Mouse (Mus musculus) gastrocnemius, postnatal 14 days (tissue): ENCODE results near the gene Tas1r3. TPM values are rescaled to one million over a fixed set of nuclear protein-coding genes. Genes with fewer than 3 reads are reported as not detected.

Experiments used
- DNase-seq: peaks from one replicate; pipeline ENCODE4 v3.0.0; 2021; ENCODE audit warnings: mixed read lengths
- intact Hi-C: fragments of 180-260 bp; cut with DNase I; formaldehyde crosslinking; loops from one replicate; pipeline ENCODE4 v1.15.1; 2025; ENCODE audit warnings: low total_unique reads
- microRNA-seq, 2 experiments: library from miRNA; unstranded; fragments of <30 nt; microRNA quantifications; one replicate each; pipeline ENCODE4 v1.2.0; 2021
- total RNA-seq, 2 experiments: library from RNA; stranded (reverse); gene quantifications; 2 replicates each; pipeline ENCODE4 v1.2.3; 2021

The Tas1r3 gene
- total RNA-seq, 2 experiments from 2014 or later: 0.10 to 0.13 TPM

DNA sequence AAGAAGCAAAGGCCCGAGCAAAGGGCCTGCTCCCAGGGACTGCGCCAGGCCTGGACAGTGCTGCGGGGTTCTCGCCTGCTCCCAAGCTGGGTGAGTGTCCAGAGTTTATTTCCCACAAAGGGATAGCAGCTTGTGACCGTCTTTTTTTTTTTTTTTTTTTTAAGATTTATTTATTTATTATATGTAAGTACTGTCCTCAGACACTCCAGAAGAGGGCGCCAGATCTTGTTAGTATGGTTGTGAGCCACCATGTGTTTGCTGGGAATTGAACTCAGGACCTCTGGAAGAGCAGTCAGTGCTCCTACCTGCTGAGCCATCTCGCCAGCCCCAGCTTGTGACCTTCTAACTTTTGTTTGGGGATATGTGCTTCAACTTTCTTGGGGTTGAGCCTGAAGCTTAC, 42.1 kb downstream of the Tas1r3 start:
- intact Hi-C loops: no loop called here
- peak; percentile 17 for DNase-seq

DNA sequence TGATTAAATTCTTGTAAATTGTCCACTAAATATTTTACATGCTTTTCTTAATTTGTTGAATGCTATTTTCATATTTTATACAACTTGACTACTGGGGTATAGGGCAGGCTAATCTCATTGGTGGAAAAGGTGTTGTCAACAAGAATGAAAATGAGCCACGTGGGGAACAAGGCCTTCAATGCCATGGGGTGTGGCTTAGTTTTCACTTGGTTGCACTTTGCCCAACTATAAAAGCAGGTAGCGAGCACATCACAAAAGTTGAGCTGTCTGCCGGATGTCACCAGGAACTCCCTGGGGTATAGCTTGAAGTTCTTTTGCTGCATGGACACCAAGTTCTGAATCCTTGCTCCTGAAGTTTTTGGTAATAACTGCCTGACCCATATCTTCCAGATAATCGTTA, 45.6 kb downstream of the Tas1r3 start:
- intact Hi-C loops: no loop called here
- DNase-seq: no peak

DNA sequence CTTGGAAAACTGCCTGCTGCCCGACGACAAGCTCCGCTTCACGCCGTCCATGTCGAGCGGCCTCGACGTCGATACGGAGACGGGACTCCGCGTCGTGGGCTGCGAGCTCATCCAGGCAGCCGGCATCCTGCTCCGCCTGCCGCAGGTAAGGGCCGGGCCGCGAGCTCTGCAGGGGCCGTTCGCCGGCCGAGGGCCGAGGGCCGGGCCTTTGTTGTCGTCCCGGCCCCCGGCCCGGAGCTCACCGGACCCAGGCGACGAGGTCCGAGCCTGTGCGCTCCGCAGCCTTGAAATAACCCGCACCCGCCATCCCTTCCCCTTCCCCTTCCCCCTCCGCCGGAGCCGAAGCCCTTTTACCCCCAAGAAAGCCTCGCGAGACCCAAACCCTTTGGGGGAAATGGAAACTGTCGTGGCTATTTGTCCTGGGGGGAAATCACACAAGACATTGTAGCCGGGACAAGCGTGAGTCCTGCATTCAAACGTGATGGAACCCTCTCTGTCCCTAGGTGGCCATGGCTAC, 50.4 kb downstream of the Tas1r3 start:
- intact Hi-C loops: no loop called here
- DNase-seq: peak; percentile 33

DNA sequence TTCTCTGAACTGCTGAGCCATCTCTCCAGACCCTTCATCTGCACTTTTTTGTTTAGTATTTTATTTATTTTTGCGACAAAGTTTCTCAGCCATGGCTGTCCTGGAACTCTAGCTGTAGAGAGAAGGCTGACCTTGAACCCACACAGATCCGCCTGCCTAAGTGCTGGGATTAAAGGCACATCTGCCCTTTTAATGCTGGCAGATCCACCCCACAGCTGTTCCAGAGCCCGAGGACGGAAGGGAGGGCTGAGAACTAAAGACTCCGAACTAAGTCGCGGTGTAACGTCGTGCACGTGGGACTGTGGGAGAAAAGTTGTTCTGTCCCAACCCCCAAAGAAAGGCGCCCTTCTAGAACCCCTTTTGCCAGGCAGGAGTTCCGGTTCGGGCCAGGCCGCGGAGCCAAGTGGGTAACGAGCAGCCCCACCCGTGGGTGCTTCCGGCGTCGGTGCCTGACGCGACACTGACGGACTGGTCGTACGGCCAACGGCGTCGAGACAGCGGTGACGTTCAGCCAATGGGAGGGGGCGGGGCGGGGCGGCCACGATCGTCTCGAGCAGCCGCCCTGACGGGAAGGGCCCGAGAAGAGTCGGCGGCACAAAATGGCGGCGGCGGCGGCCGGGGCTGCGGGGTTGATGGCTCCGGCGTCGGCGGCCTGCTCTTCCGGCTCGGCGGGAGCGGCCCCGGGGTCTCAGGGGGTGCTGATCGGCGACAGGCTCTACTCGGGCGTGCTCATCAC, 51.1 kb downstream of the Tas1r3 start, which contains the start of gene Ccnl2:
Gene Ccnl2, plus strand, starts transcription at position 561 of the 736 bp plus-strand sequence.
- DNase-seq: peak; percentile 95
- intact Hi-C loops: no loop called here

Small RNAs within 50 kb of the gene (microRNA-seq; reads per million reads assigned to microRNA genes)
- gene Gm22991: 0 reads per million in 2 experiments

Other genes with a start within 250 kb of the Tas1r3 start
- 10 to 100 TPM; 25.9 TPM for gene Cdk11b, start 238.5 kb downstream of the Tas1r3 start, total RNA-seq
- not detected for gene Gm10563, start 218.0 kb downstream of the Tas1r3 start, total RNA-seq
- gene Mmp23, start 210.0 kb downstream of the Tas1r3 start, total RNA-seq: 10 to 100 TPM in 1 of 2 experiments, 1 to 10 TPM in 1; 8.0 to 11.4 TPM
- 10 to 100 TPM; 11.3 to 13.3 TPM for gene Mib2, start 194.2 kb downstream of the Tas1r3 start, total RNA-seq
- 1 to 10 TPM; 2.8 to 3.9 TPM for gene Fndc10, start 169.0 kb downstream of the Tas1r3 start, total RNA-seq
- 10 to 100 TPM; 42.6 TPM for gene Ssu72, start 158.6 kb downstream of the Tas1r3 start, total RNA-seq
- gene Tmem240, start 128.6 kb downstream of the Tas1r3 start, total RNA-seq: under 1 TPM; 0.57 to 0.66 TPM
- gene Atad3a, start 102.3 kb downstream of the Tas1r3 start, total RNA-seq: 10 to 100 TPM; 23.9 to 26.1 TPM
- gene Vwa1, start 88.7 kb downstream of the Tas1r3 start, total RNA-seq: 10 to 100 TPM in 1 of 2 experiments, 1 to 10 TPM in 1; 9.0 to 13.8 TPM
- 1 to 10 TPM; 1.3 to 1.4 TPM for gene Tmem88b, start 77.5 kb downstream of the Tas1r3 start, total RNA-seq
- not detected for gene Ankrd65, start 72.9 kb downstream of the Tas1r3 start, total RNA-seq
- gene Mrpl20, start 60.5 kb downstream of the Tas1r3 start, total RNA-seq: 10 to 100 TPM; 45.4 to 48.3 TPM
- gene Ccnl2, start 50.9 kb downstream of the Tas1r3 start, total RNA-seq: 10 to 100 TPM; 20.6 to 29.0 TPM
- gene Aurkaip1, start 32.1 kb downstream of the Tas1r3 start, total RNA-seq: 10 to 100 TPM; 78.8 to 80.8 TPM
- 10 to 100 TPM; 75.4 to 79.4 TPM for gene Mxra8, start 23.7 kb downstream of the Tas1r3 start, total RNA-seq
- 10 to 100 TPM; 88.6 to 89.4 TPM for gene Dvl1, start 16.0 kb downstream of the Tas1r3 start, total RNA-seq
- gene Cptp, start 6.1 kb upstream of the Tas1r3 start, total RNA-seq: 10 to 100 TPM; 16.5 to 17.0 TPM
- 10 to 100 TPM; 15.4 to 15.9 TPM for gene Ints11, start 6.2 kb upstream of the Tas1r3 start, total RNA-seq
- gene Pusl1, start 28.4 kb upstream of the Tas1r3 start, total RNA-seq: 10 to 100 TPM in 1 of 2 experiments, 1 to 10 TPM in 1; 9.2 to 13.1 TPM
- gene Acap3, start 28.5 kb upstream of the Tas1r3 start, total RNA-seq: 10 to 100 TPM; 10.1 to 10.3 TPM
- 10 to 100 TPM; 46.3 to 51.7 TPM for gene Ube2j2, start 80.5 kb upstream of the Tas1r3 start, total RNA-seq
- 10 to 100 TPM; 13.3 to 19.9 TPM for gene C1qtnf12, start 99.0 kb upstream of the Tas1r3 start, total RNA-seq
- 1 to 10 TPM; 2.6 TPM for gene B3galt6, start 129.3 kb upstream of the Tas1r3 start, total RNA-seq
- gene Sdf4, start 129.5 kb upstream of the Tas1r3 start, total RNA-seq: 10 to 100 TPM; 77.4 to 78.0 TPM
- gene Tnfrsf4, start 150.5 kb upstream of the Tas1r3 start, total RNA-seq: under 1 TPM; 0.64 to 0.82 TPM
- gene Tnfrsf18, start 162.8 kb upstream of the Tas1r3 start, total RNA-seq: not detected
- not detected for gene Ttll10, start 196.1 kb upstream of the Tas1r3 start, total RNA-seq
- gene 9430015G10Rik, start 246.6 kb upstream of the Tas1r3 start, total RNA-seq: 1 to 10 TPM; 3.2 to 4.1 TPM